Comparison of ENCODE assay signal across 18 mouse cellular contexts in genomic region chr4:140188626-140189025, GRCm38 (mm10). TPM values are rescaled to one million over a fixed set of nuclear protein-coding genes. Genes with fewer than 3 reads are reported as not detected.
A peak's percentile ranks its signal among the peaks of the same experiment; 100 is the strongest.
DNase-seq lines count a peak whose midpoint lies in the region; ATAC-seq lines count a peak whose summit lies in the region.
"Had no signal": no experiment of that assay in that cellular context is flagged by ENCODE, and none has a peak within 500 bp of the region (broad histone marks: within the 10 kb centered on the region; RNA-seq: fewer than 3 reads in every experiment).

No protein-coding gene starts in this region.

- ATAC-seq in hindbrain, embryonic 11.5 days (ENCODE audit: low FRiP score), result 0 out of 2 replicates have a peak, but pooled peaks have one; percentile 12
- no peak for ATAC-seq in hindbrain, embryonic 14.5 days (ENCODE audit: low FRiP score)
- no peak for ATAC-seq in hindbrain, embryonic 13.5 days (ENCODE audit: low FRiP score)
- no peak for ATAC-seq in midbrain, embryonic 14.5 days (ENCODE audit: low FRiP score, low TSS enrichment)
- ATAC-seq: inflammation-experienced regulatory T-cells, adult 6 months had no signal

- H3K27ac ChIP-seq in hindbrain, embryonic 11.5 days (ENCODE audit: low read depth, low read length), result no peak overlapping the region; the same call in 1 of the 2 replicates
- H3K27ac ChIP-seq in hindbrain, embryonic 14.5 days, result no peak overlapping the region
- H3K27ac ChIP-seq in hindbrain, embryonic 13.5 days, result peak overlapping the region; percentile 80; the same call in 1 of the 2 replicates
- peak overlapping the region; percentile 63 for H3K27ac ChIP-seq in midbrain, embryonic 14.5 days (replicated peaks; ENCODE audit: low read depth, low read length)
- H3K27ac ChIP-seq: limb, embryonic 13.5 days; neural tube, embryonic 12.5 days; stomach, postnatal 0 days had no signal

- DNase-seq in cerebellum, adult 9-11 months, result peak; percentile 51
- DNase-seq in cerebellum, postnatal 36 days, result no peak
- DNase-seq in hindbrain, embryonic 11.5 days (ENCODE audit: low spot score), result no peak
- DNase-seq in hindbrain, embryonic 14.5 days (ENCODE audit: low spot score), result no peak
- no peak for DNase-seq in midbrain, embryonic 14.5 days
- DNase-seq in spleen, postnatal 14 days (ENCODE audit: low spot score in 2 of 2), result no peak
- no peak for DNase-seq in urinary bladder, postnatal 10 days (ENCODE audit: low spot score)
- DNase-seq: kidney, adult 8-10 months; kidney, postnatal 25 days; layer of hippocampus, adult 9-11 months; lung, embryonic 14.5 days; lung, postnatal 4 days; thymus, postnatal 36 days had no signal

- no peak overlapping the region for H3K9ac ChIP-seq in hindbrain, embryonic 11.5 days (ENCODE audit: low read depth, low read length)
- no peak overlapping the region for H3K9ac ChIP-seq in hindbrain, embryonic 14.5 days
- no peak overlapping the region for H3K9ac ChIP-seq in hindbrain, embryonic 13.5 days
- no peak overlapping the region for H3K9ac ChIP-seq in midbrain, embryonic 14.5 days (replicated peaks; ENCODE audit: low read length)
- H3K9ac ChIP-seq: limb, embryonic 13.5 days; lung, embryonic 14.5 days; neural tube, embryonic 12.5 days had no signal

- no peaks in the 10 kb centered on the region for H3K9me3 ChIP-seq in hindbrain, embryonic 11.5 days (ENCODE audit: control insufficient read depth, low read length)
- H3K9me3 ChIP-seq in hindbrain, embryonic 14.5 days (ENCODE audit: control insufficient read depth, low read length), result no peaks in the 10 kb centered on the region
- no peaks in the 10 kb centered on the region for H3K9me3 ChIP-seq in hindbrain, embryonic 13.5 days
- H3K9me3 ChIP-seq in midbrain, embryonic 14.5 days (ENCODE audit: control insufficient read depth, low read length), result no peaks in the 10 kb centered on the region
- H3K9me3 ChIP-seq: limb, embryonic 13.5 days; neural tube, embryonic 12.5 days had no signal

- 0 out of 2 replicates have a peak, but pooled peaks cover 2% of the 10 kb centered on the region for H3K4me1 ChIP-seq in hindbrain, embryonic 11.5 days (replicated peaks; ENCODE audit: control insufficient read depth, insufficient read depth, low read length)
- peaks cover 13% of the 10 kb centered on the region for H3K4me1 ChIP-seq in hindbrain, embryonic 14.5 days (replicated peaks; ENCODE audit: control insufficient read depth, insufficient read depth, low read length)
- H3K4me1 ChIP-seq in hindbrain, embryonic 13.5 days (replicated peaks), result peaks cover 50% of the 10 kb centered on the region
- H3K4me1 ChIP-seq in midbrain, embryonic 14.5 days (ENCODE audit: control insufficient read depth, insufficient read depth, low read length), result peaks cover 37% of the 10 kb centered on the region
- H3K4me1 ChIP-seq: limb, embryonic 13.5 days had no signal

- H3K4me3 ChIP-seq in hindbrain, embryonic 11.5 days (ENCODE audit: low read depth, low read length), result no peak overlapping the region
- H3K4me3 ChIP-seq in hindbrain, embryonic 14.5 days (replicated peaks; ENCODE audit: low read length), result no peak overlapping the region
- H3K4me3 ChIP-seq in hindbrain, embryonic 13.5 days, result no peak overlapping the region
- H3K4me3 ChIP-seq in midbrain, embryonic 14.5 days (replicated peaks; ENCODE audit: low read depth, low read length), result no peak overlapping the region
- H3K4me3 ChIP-seq: limb, embryonic 13.5 days; neural tube, embryonic 12.5 days had no signal

- 84% methylated on average over 7 of the region's 7 CpGs for WGBS in hindbrain, embryonic 11.5 days
- 82% methylated on average over 7 of the region's 7 CpGs for WGBS in hindbrain, embryonic 14.5 days
- 86% methylated on average over 7 of the region's 7 CpGs for WGBS in hindbrain, embryonic 13.5 days
- WGBS in midbrain, embryonic 14.5 days, result 71% methylated on average over 7 of the region's 7 CpGs

- no peak overlapping the region for H3K4me2 ChIP-seq in hindbrain, embryonic 11.5 days (replicated peaks; ENCODE audit: low read depth, low read length)
- H3K4me2 ChIP-seq in hindbrain, embryonic 14.5 days (replicated peaks), result no peak overlapping the region
- no peak overlapping the region for H3K4me2 ChIP-seq in hindbrain, embryonic 13.5 days
- H3K4me2 ChIP-seq in midbrain, embryonic 14.5 days (ENCODE audit: low read length), result no peak overlapping the region
- H3K4me2 ChIP-seq: limb, embryonic 13.5 days; lung, embryonic 14.5 days; neural tube, embryonic 12.5 days had no signal

- H3K27me3 ChIP-seq in hindbrain, embryonic 11.5 days (ENCODE audit: control insufficient read depth, insufficient read depth, low read length), result no peaks in the 10 kb centered on the region
- H3K27me3 ChIP-seq in hindbrain, embryonic 14.5 days (ENCODE audit: control insufficient read depth, insufficient read depth, low read length), result no peaks in the 10 kb centered on the region
- H3K27me3 ChIP-seq in hindbrain, embryonic 13.5 days, result no peaks in the 10 kb centered on the region
- no peaks in the 10 kb centered on the region for H3K27me3 ChIP-seq in midbrain, embryonic 14.5 days (ENCODE audit: control insufficient read depth, insufficient read depth, low read length)
- H3K27me3 ChIP-seq: neural tube, embryonic 12.5 days had no signal

- H3K36me3 ChIP-seq in hindbrain, embryonic 11.5 days (ENCODE audit: control insufficient read depth, insufficient read depth, low read length), result no peaks in the 10 kb centered on the region
- no peaks in the 10 kb centered on the region for H3K36me3 ChIP-seq in hindbrain, embryonic 14.5 days (replicated peaks; ENCODE audit: control insufficient read depth, insufficient read depth)
- H3K36me3 ChIP-seq in hindbrain, embryonic 13.5 days, result no peaks in the 10 kb centered on the region
- H3K36me3 ChIP-seq in midbrain, embryonic 14.5 days (ENCODE audit: control insufficient read depth, insufficient read depth, low read length), result no peaks in the 10 kb centered on the region
- H3K36me3 ChIP-seq: limb, embryonic 13.5 days; neural tube, embryonic 12.5 days had no signal

RNA-seq across cellular contexts. Expression of gene Igsf21, which starts 58.0 kb away (rescaled TPM):
- polyA plus RNA-seq in hindbrain, embryonic 11.5 days (2014; fragmentation: Nextera tagmentation; extraction: Ambion mirVana), result 8.1 and 9.4 TPM in 2 replicates
- polyA plus RNA-seq in hindbrain, embryonic 14.5 days (2014; fragmentation: Nextera tagmentation; extraction: Ambion mirVana), result 64.4 and 75.1 TPM in 2 replicates
- polyA plus RNA-seq in hindbrain, embryonic 13.5 days (2015; fragmentation: Nextera tagmentation; extraction: Ambion mirVana), result 45.4 and 46.4 TPM in 2 replicates
- polyA plus RNA-seq in midbrain, embryonic 14.5 days (2014; fragmentation: Nextera tagmentation; extraction: Ambion mirVana), result 64.9 and 77.6 TPM in 2 replicates
- polyA plus RNA-seq: inflammation-experienced regulatory T-cells, adult 6 months; lung, embryonic 14.5 days had no signal

Comparison
In these comparisons a context has a peak if more than half of its experiments do, and no peak if none do; other contexts are left out.
1. H3K27ac ChIP-seq: peak in hindbrain, embryonic 13.5 days (single experiment) and midbrain, embryonic 14.5 days (single experiment); none in hindbrain, embryonic 11.5 days (single experiment) and hindbrain, embryonic 14.5 days (single experiment).